Mouse (Mus musculus) heart, embryonic 11.5 days (tissue): ENCODE data around the gene Palld. TPM values are rescaled to one million over a fixed set of nuclear protein-coding genes. Genes with fewer than 3 reads are reported as not detected.

Source experiments
- ATAC-seq: fragments of 200-750 bp; cut with Nextera tagmentation; replicated peaks from 2 replicates; pipeline ENCODE4 v1.8.0; 2017; ENCODE audit warnings: moderate library complexity; ENCODE audit not compliant: insufficient number of reproducible peaks, low FRiP score, low TSS enrichment
- H3K27ac ChIP-seq: fragments of 300-500 bp; sonication (generic); 2 replicates; pipeline ENCODE4 v1.5.1; 2014; ENCODE audit warnings: mild to moderate bottlenecking, low read depth, low read length
- H3K27me3 ChIP-seq: fragments of 300-500 bp; sonication (generic); 2 replicates; pipeline ENCODE4 v1.6.1; 2014; ENCODE audit warnings: mild to moderate bottlenecking, low read length, mixed read lengths; ENCODE audit not compliant: control insufficient read depth, insufficient read depth
- H3K36me3 ChIP-seq: fragments of 300-500 bp; sonication (generic); 2 replicates; pipeline ENCODE4 v1.6.1; 2014; ENCODE audit warnings: mild to moderate bottlenecking, low read length, moderate library complexity, mixed read lengths; ENCODE audit not compliant: control insufficient read depth, insufficient read depth
- H3K4me1 ChIP-seq: fragments of 300-500 bp; sonication (generic); 2 replicates; pipeline ENCODE4 v1.6.1; 2014; ENCODE audit warnings: low read length; ENCODE audit not compliant: control insufficient read depth, insufficient read depth
- H3K4me2 ChIP-seq: fragments of 300-500 bp; sonication (generic); 2 replicates; pipeline ENCODE4 v1.6.1; 2014; ENCODE audit warnings: mild to moderate bottlenecking, moderate library complexity
- H3K4me3 ChIP-seq: fragments of 300-500 bp; sonication (generic); 2 replicates; pipeline ENCODE4 v1.5.1; 2014; ENCODE audit warnings: low read depth, low read length
- H3K9ac ChIP-seq: fragments of 300-500 bp; sonication (generic); 2 replicates; pipeline ENCODE4 v1.6.1; 2014; ENCODE audit warnings: mild to moderate bottlenecking, low read depth, low read length, moderate library complexity
- H3K9me3 ChIP-seq: fragments of 300-500 bp; sonication (generic); replicated peaks from 2 replicates; pipeline ENCODE4 v1.6.1; 2016; ENCODE audit warnings: low read length; ENCODE audit not compliant: control insufficient read depth
- WGBS: fragments of 180-500 bp; shearing (Covaris S2); extraction: QIAGEN DNeasy Blood & Tissue Kit; methylation state at CpG from one replicate; pipeline ENCODE4 v1.1.7; 2014; ENCODE audit not compliant: insufficient replicate concordance; 5-methylcytosine and 5-hydroxymethylcytosine counted together
- polyA plus RNA-seq: library from polyadenylated mRNA; unstranded; fragments of >200 nt; fragmentation: Nextera tagmentation; extraction: Ambion mirVana; gene quantifications from 2 replicates; pipeline ENCODE4 v1.2.1, GENCODE M21; 2014

The Palld gene
- polyA plus RNA-seq, 1 experiment from 2014 or later: 157 TPM

- no peak overlapping the region for H3K27ac ChIP-seq
- H3K36me3 ChIP-seq: peaks cover 22% of the 10 kb centered on the region
- WGBS: 76% methylated on average over 5 of the region's 5 CpGs
- H3K4me3 ChIP-seq: no peak overlapping the region
- H3K9ac ChIP-seq: no peak overlapping the region
- H3K4me1 ChIP-seq: peaks cover 5% of the 10 kb centered on the region; the same call in 1 of the 2 replicates
- no peaks in the 10 kb centered on the region for H3K27me3 ChIP-seq
- no peak for ATAC-seq
- no peak overlapping the region for H3K4me2 ChIP-seq
- no peaks in the 10 kb centered on the region for H3K9me3 ChIP-seq
These were observed 365.0 kb downstream of the Palld start for GRCm38 (mm10) chr8:61537471-61537870.

- Histone ChIP-seq H3K4me1 (peaks cover 5% of the 10 kb centered on the region; the same call in 1 of the 2 replicates), H3K9me3 (no peaks in the 10 kb centered on the region), H3K27me3 (no peaks in the 10 kb centered on the region), H3K27ac (no peak overlapping the region), H3K4me2 (no peak overlapping the region), H3K36me3 (peaks cover 30% of the 10 kb centered on the region), H3K4me3 (no peak overlapping the region), H3K9ac (no peak overlapping the region)
- ATAC-seq: no peak
- 69% methylated on average over 11 of the region's 11 CpGs for WGBS
These were observed 367.0 kb downstream of the Palld start for GRCm38 (mm10) chr8:61535472-61535871.

DNA sequence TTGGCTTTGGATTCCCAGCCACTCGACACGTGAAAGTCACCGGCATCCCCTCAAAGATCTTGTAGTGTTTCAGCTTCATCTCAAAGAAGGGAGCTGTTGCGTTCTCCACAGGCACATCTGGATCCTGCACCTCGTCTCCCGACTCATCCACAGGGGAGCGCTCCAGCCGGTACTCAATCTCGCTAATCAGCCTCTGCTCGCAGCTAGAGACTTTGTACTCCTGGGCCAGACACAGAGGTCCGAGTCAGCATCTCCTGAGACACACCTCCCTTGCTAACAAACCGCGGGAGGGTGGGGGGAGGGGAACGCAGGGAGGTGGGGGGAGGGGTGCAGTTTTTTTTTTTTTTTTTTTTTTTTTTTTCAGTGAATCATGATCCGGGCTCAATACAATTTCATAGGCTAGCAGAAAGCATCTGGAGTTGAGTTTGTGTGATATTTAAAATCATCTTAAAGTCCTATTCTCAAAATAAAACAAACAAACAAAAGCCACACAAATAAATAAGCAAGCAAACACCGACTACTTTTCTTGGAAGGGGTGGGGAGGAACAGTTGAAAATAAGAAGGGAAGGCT, 369.0 kb downstream of the Palld start:
- H3K27ac ChIP-seq: no peak overlapping the region
- 42% methylated on average over 16 of the region's 16 CpGs for WGBS
- no peak overlapping the region for H3K4me2 ChIP-seq
- H3K9ac ChIP-seq: no peak overlapping the region
- no peak overlapping the region for H3K4me3 ChIP-seq
- H3K27me3 ChIP-seq: no peaks in the 10 kb centered on the region
- peaks cover 35% of the 10 kb centered on the region for H3K36me3 ChIP-seq
- ATAC-seq: no peak
- peaks cover 5% of the 10 kb centered on the region; the same call in 1 of the 2 replicates for H3K4me1 ChIP-seq
- H3K9me3 ChIP-seq: no peaks in the 10 kb centered on the region

DNA sequence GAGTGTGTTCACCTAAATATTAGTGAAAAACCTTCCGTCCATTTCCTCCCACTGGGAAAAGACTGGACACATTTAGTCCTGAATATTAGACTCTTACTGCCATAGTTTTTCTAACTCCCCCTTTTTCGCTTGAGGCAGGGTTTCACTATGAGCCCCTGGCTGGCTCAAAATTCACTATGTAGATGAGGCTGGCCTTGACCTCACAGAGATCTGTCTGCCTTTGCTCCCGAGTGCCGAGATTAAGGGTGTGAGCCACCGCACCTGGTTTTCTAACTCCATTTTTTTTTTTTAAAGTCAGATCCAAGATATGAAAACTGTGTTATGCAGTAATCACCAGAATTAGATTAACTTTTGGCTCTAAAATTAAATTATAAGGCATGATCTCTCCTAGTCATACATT, 369.7 kb downstream of the Palld start:
- no peak for ATAC-seq
- Histone ChIP-seq H3K4me3 (no peak overlapping the region), H3K4me1 (peaks cover 5% of the 10 kb centered on the region; the same call in 1 of the 2 replicates), H3K9ac (no peak overlapping the region), H3K4me2 (no peak overlapping the region), H3K36me3 (peaks cover 37% of the 10 kb centered on the region), H3K9me3 (no peaks in the 10 kb centered on the region), H3K27me3 (no peaks in the 10 kb centered on the region), H3K27ac (no peak overlapping the region)
- 75% methylated on average over 5 of the region's 5 CpGs for WGBS

DNA sequence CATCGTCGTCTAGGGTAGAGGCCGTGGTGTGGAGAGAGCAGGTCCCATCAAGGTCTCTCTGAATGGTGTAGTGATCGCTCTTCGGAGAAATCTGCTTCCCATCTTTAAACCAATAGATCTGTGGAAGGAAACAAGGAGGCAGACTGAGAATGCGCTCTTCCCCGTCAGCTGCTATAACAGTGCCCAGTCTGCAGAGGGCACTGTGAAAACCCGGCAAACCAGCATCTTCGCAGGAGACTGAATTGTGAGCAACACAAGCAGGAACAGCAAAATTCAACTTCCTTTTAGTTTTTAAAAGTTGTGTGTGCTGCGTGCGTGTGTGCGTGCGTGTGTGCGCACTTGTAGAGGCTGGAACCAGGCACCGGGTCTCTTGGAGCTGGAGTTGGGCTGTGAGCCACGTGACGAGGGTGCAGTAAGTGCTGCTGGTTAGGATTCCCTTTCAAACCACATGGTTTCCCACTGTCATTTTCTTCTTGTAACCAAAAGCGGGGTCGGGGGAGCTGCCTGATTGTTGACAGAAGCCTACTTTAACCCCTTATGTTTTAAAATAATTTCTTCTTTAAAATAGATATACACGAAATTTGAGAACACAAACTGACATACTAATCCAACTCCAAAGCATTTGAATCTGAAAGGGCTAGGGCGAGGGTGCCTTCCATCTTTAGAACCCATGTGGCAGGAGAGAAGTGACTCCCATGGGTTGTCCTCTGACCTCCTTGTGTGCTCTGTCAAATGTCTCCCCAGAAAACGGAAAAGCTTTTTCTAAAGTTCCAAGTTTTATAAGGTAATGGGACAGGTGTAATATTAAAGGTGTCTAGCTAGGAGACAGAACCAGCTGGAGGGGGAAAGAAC, 370.3 kb downstream of the Palld start:
- Histone ChIP-seq H3K36me3 (peaks cover 34% of the 10 kb centered on the region), H3K27ac (no peak overlapping the region), H3K9me3 (no peaks in the 10 kb centered on the region), H3K9ac (no peak overlapping the region), H3K4me2 (no peak overlapping the region), H3K4me3 (no peak overlapping the region), H3K4me1 (peaks cover 5% of the 10 kb centered on the region; the same call in 1 of the 2 replicates), H3K27me3 (no peaks in the 10 kb centered on the region)
- 64% methylated on average over 22 of the region's 22 CpGs for WGBS
- ATAC-seq: no peak

- peaks cover 36% of the 10 kb centered on the region for H3K36me3 ChIP-seq
- peaks cover 3% of the 10 kb centered on the region; the same call in 1 of the 2 replicates for H3K4me1 ChIP-seq
- no peak for ATAC-seq
These were observed 373.8 kb downstream of the Palld start for GRCm38 (mm10) chr8:61528642-61529041.

GRCm38 (mm10) chr8:61528197-61528596, 374.3 kb downstream of the Palld start:
- 86% methylated on average over 9 of the region's 9 CpGs for WGBS

More at GRCm38 (mm10) chr8:61528642-61529041, 373.8 kb downstream of the Palld start:
- H3K27ac ChIP-seq: no peak overlapping the region
- no peaks in the 10 kb centered on the region for H3K27me3 ChIP-seq
- H3K4me2 ChIP-seq: no peak overlapping the region
- no peak overlapping the region for H3K4me3 ChIP-seq
- no peaks in the 10 kb centered on the region for H3K9me3 ChIP-seq
- 80% methylated on average over 6 of the region's 6 CpGs for WGBS
- no peak overlapping the region for H3K9ac ChIP-seq

DNA sequence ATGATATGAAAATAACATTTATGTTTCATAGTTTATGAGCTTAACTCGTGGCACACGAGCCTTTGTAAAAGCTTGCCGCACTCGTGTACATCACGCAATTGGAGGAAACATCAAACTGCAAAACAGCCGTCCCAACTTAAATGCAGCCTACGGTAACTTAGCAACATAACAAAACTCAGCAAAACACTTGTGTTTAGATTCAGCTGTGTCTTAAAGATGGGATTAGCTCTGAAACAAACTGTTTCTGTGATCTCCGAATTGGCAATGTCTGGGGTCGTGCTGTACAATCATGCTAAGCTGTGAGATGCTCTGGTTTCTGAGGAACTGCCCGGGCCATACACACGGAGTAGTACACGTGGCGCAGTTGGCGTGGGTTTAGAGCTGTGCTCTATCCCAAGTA, 375.5 kb downstream of the Palld start:
- peaks cover 3% of the 10 kb centered on the region; the same call in 1 of the 2 replicates for H3K4me1 ChIP-seq
- H3K27me3 ChIP-seq: no peaks in the 10 kb centered on the region
- no peak overlapping the region for H3K27ac ChIP-seq
- no peak overlapping the region for H3K4me2 ChIP-seq
- WGBS: 90% methylated on average over 14 of the region's 14 CpGs
- H3K36me3 ChIP-seq: peaks cover 31% of the 10 kb centered on the region
- ATAC-seq: no peak
- no peaks in the 10 kb centered on the region for H3K9me3 ChIP-seq
- H3K4me3 ChIP-seq: no peak overlapping the region
- H3K9ac ChIP-seq: no peak overlapping the region

More at GRCm38 (mm10) chr8:61528197-61528596, 374.3 kb downstream of the Palld start:
- no peak overlapping the region for H3K4me3 ChIP-seq
- H3K4me1 ChIP-seq: peaks cover 3% of the 10 kb centered on the region; the same call in 1 of the 2 replicates
- no peak for ATAC-seq
- no peaks in the 10 kb centered on the region for H3K9me3 ChIP-seq
- H3K27ac ChIP-seq: no peak overlapping the region
- no peak overlapping the region for H3K4me2 ChIP-seq
- no peak overlapping the region for H3K9ac ChIP-seq
- no peaks in the 10 kb centered on the region for H3K27me3 ChIP-seq
- peaks cover 36% of the 10 kb centered on the region for H3K36me3 ChIP-seq
